Mouse (Mus musculus) E14TG2a.4 (cell line): ENCODE data around the gene Ppp1r15b.

Experiments used
- CTCF ChIP-seq: conservative IDR thresholded peaks from 2 replicates; pipeline ENCODE4 v1.5.1; 2014; ENCODE audit warnings: low read length
- NANOG ChIP-seq: IDR thresholded peaks from 2 replicates; pipeline ENCODE4 v1.6.1; 2014; ENCODE audit warnings: borderline replicate concordance, low read length, mixed read lengths
- POU5F1 ChIP-seq: IDR thresholded peaks from 2 replicates; pipeline ENCODE4 v1.6.1; 2014; ENCODE audit warnings: low read length, borderline replicate concordance

DNA sequence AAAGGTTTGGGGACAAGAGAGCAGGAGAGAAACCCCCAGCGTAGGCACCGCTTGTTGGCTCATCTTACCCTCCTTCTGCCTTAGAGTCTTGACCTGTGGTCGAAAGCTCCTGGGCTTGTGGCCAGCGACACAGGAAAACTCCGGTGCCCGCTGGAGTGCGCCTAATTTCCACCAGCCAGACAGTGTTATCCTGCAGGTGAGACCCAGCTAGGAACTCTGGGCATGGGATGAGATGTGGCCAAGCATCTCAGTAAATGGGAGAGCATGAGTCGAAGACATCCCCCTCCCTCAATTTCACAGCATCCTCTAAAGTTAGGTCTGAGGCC lies 45.6 kb upstream of the Ppp1r15b start:
- TF ChIP-seq CTCF (no peak), POU5F1 (no peak), NANOG (no peak)
